Mouse (Mus musculus) thymus, postnatal 36 days (tissue): Measurements from ENCODE around the gene Smurf1.

Experiments
- DNase-seq, 2 experiments: peaks; one replicate each; pipeline ENCODE4 v3.0.0; 2022; ENCODE audit warnings: mixed read lengths in 2 of 2

Smurf1 gene

GRCm38 (mm10) chr5:144860913-144861312, 104.7 kb downstream of the Smurf1 start:
- DNase-seq, result no peak

- no peak for DNase-seq
Measured at GRCm38 (mm10) chr5:144859284-144859683, 106.4 kb downstream of the Smurf1 start.

GRCm38 (mm10) chr5:144858527-144858926, 107.1 kb downstream of the Smurf1 start:
- no peak for DNase-seq

- DNase-seq, result no peak
Measured at GRCm38 (mm10) chr5:144855936-144856335, 109.7 kb downstream of the Smurf1 start.

- no peak for DNase-seq
Measured at GRCm38 (mm10) chr5:144853931-144854330, 111.7 kb downstream of the Smurf1 start.

GRCm38 (mm10) chr5:144851820-144852219, 113.8 kb downstream of the Smurf1 start:
- no peak for DNase-seq

- DNase-seq, result no peak
Measured at GRCm38 (mm10) chr5:144849932-144850331, 115.7 kb downstream of the Smurf1 start.

- DNase-seq, result no peak
Measured at GRCm38 (mm10) chr5:144848735-144849134, 116.9 kb downstream of the Smurf1 start.

- no peak for DNase-seq
Measured at GRCm38 (mm10) chr5:144845352-144845751, 120.3 kb downstream of the Smurf1 start.

GRCm38 (mm10) chr5:144836100-144836499, 129.5 kb downstream of the Smurf1 start:
- no peak for DNase-seq

GRCm38 (mm10) chr5:144831840-144832469, 133.7 kb downstream of the Smurf1 start:
- DNase-seq, result no peak

- DNase-seq, result no peak
Measured at GRCm38 (mm10) chr5:144829631-144830030, 136.0 kb downstream of the Smurf1 start.

GRCm38 (mm10) chr5:144828365-144829102, 137.1 kb downstream of the Smurf1 start:
- no peak for DNase-seq
